Mouse (Mus musculus) macrophage (primary cell): ENCODE measurements around the gene Tll1. TPM values are rescaled to one million over a fixed set of nuclear protein-coding genes. Genes with fewer than 3 reads are reported as not detected.
"Not testable (repeated sequence)": the region's sequence is repeated elsewhere in the genome, so short reads cannot be mapped to it uniquely, and the experiment has no call there.

Experiments
- H3K27ac ChIP-seq: fragments of 350-480 bp; formaldehyde crosslinking; 2 replicates; pipeline ENCODE4 v1.9.0; 2021
- H3K36me3 ChIP-seq: fragments of 350-480 bp; formaldehyde crosslinking; 2 replicates; pipeline ENCODE4 v1.9.0; 2021; ENCODE audit errors: inconsistent target
- H3K4me3 ChIP-seq: fragments of 350-480 bp; formaldehyde crosslinking; 2 replicates; pipeline ENCODE4 v1.9.0; 2021; ENCODE audit errors: inconsistent target
- H3K79me2 ChIP-seq: fragments of 350-480 bp; formaldehyde crosslinking; 2 replicates; pipeline ENCODE4 v1.9.0; 2021; ENCODE audit errors: inconsistent target
- WGBS: methylation state at CpG from one replicate; pipeline ENCODE4 v1.1.7; 2026; ENCODE audit warnings: inconsistent platforms; ENCODE audit not compliant: missing documents; 5-methylcytosine and 5-hydroxymethylcytosine counted together
- polyA plus RNA-seq: library from polyadenylated mRNA; stranded (reverse); fragments of 250-400 nt; gene quantifications from 3 replicates; pipeline ENCODE4 v1.2.4, GENCODE M21; 2018; ENCODE audit warnings: inconsistent platforms

Tll1 gene
- polyA plus RNA-seq, 1 experiment from 2014 or later: not detected

- Histone ChIP-seq H3K4me3 (no peak overlapping the region), H3K36me3 (no peaks in the 10 kb centered on the region), H3K27ac (no peak overlapping the region), H3K79me2 (no peaks in the 10 kb centered on the region)
- WGBS: 100% methylated on average over 3 of the region's 3 CpGs
Measured at GRCm38 (mm10) chr8:64029525-64029924, 176.5 kb downstream of the Tll1 start.

- no peak overlapping the region for H3K4me3 ChIP-seq
- no peak overlapping the region for H3K27ac ChIP-seq
- H3K79me2 ChIP-seq: no peaks in the 10 kb centered on the region
- no peaks in the 10 kb centered on the region for H3K36me3 ChIP-seq
- WGBS: 66% methylated on average over 5 of the region's 5 CpGs
Measured at GRCm38 (mm10) chr8:64024359-64024758, 181.7 kb downstream of the Tll1 start.

- WGBS: 32% methylated on average over 5 of the region's 5 CpGs
- H3K27ac ChIP-seq: no peak overlapping the region
- no peak overlapping the region for H3K4me3 ChIP-seq
- no peaks in the 10 kb centered on the region for H3K79me2 ChIP-seq
- no peaks in the 10 kb centered on the region for H3K36me3 ChIP-seq
Measured at GRCm38 (mm10) chr8:64023579-64023978, 182.5 kb downstream of the Tll1 start.

GRCm38 (mm10) chr8:64023027-64023426, 183.0 kb downstream of the Tll1 start:
- WGBS: 90% methylated on average over 2 of the region's 2 CpGs
- no peak overlapping the region for H3K27ac ChIP-seq
- H3K4me3 ChIP-seq: no peak overlapping the region
- H3K36me3 ChIP-seq: no peaks in the 10 kb centered on the region
- no peaks in the 10 kb centered on the region for H3K79me2 ChIP-seq

- H3K79me2 ChIP-seq, H3K4me3 ChIP-seq, H3K36me3 ChIP-seq, H3K27ac ChIP-seq: not testable (repeated sequence)
- 53% methylated on average over 8 of the region's 9 CpGs for WGBS
Measured at GRCm38 (mm10) chr8:63970612-63971391, 235.3 kb downstream of the Tll1 start.
